Mouse (Mus musculus): ENCODE measurements around the gene Sgcd. TPM values are rescaled to one million over a fixed set of nuclear protein-coding genes. Genes with fewer than 3 reads are reported as not detected.

The Sgcd gene
- total and polyA plus RNA-seq, 3 experiments: 7.1 to 69.5 (median 60.9) TPM

- peaks cover 1% of the 10 kb centered on the region; the same call in 1 of the 2 replicates for H3K4me1 ChIP-seq (ENCODE audit: control insufficient read depth, insufficient read depth, low read length)
- TF ChIP-seq CTCF (IDR thresholded peaks at IDR 0.05): no peak
- no peak for TF ChIP-seq POLR2A (IDR thresholded peaks at IDR 0.05; ENCODE audit: insufficient read depth, low read depth, low read length)
- TF ChIP-seq EP300 (IDR thresholded peaks at IDR 0.05; ENCODE audit: insufficient read depth, low read depth, low read length): no peak
- no peak for DNase-seq
- WGBS: 58% methylated on average over 2 of the region's 2 CpGs
- H3K27ac ChIP-seq: peak overlapping the region; percentile 31
- intact Hi-C loops (cut with DNase I): no loop called here
- no peaks in the 10 kb centered on the region; the same call in 1 of the 2 replicates for H3K79me2 ChIP-seq (replicated peaks; ENCODE audit: control insufficient read depth, insufficient read depth, low read length)
- no peak overlapping the region for H3K4me3 ChIP-seq
- H3K9ac ChIP-seq (ENCODE audit: low read depth, low read length): no peak overlapping the region
- H3K27me3 ChIP-seq (ENCODE audit: control insufficient read depth, insufficient read depth, low read length): no peaks in the 10 kb centered on the region
- H3K36me3 ChIP-seq (ENCODE audit: control insufficient read depth, insufficient read depth, low read length): peaks cover 8% of the 10 kb centered on the region; the same call in 1 of the 2 replicates
These were observed 637.2 kb downstream of the Sgcd start for GRCm38 (mm10) chr11:47351585-47351984.

GRCm38 (mm10) chr11:47343486-47343885, 645.3 kb downstream of the Sgcd start:
- Histone ChIP-seq H3K27me3 (ENCODE audit: control insufficient read depth, insufficient read depth, low read length) (no peaks in the 10 kb centered on the region), H3K4me3 (no peak overlapping the region), H3K79me2 (replicated peaks; ENCODE audit: control insufficient read depth, insufficient read depth, low read length) (no peaks in the 10 kb centered on the region; the same call in 1 of the 2 replicates), H3K9ac (ENCODE audit: low read depth, low read length) (no peak overlapping the region), H3K36me3 (ENCODE audit: control insufficient read depth, insufficient read depth, low read length) (peaks cover 3% of the 10 kb centered on the region; the same call in 1 of the 2 replicates), H3K27ac (no peak overlapping the region), H3K4me1 (ENCODE audit: control insufficient read depth, insufficient read depth, low read length) (peaks cover 1% of the 10 kb centered on the region; the same call in 1 of the 2 replicates)
- WGBS: 19% methylated on average over 2 of the region's 2 CpGs
- TF ChIP-seq EP300 (IDR thresholded peaks at IDR 0.05; ENCODE audit: insufficient read depth, low read depth, low read length): no peak
- no peak for TF ChIP-seq POLR2A (IDR thresholded peaks at IDR 0.05; ENCODE audit: insufficient read depth, low read depth, low read length)
- no peak for TF ChIP-seq CTCF (IDR thresholded peaks at IDR 0.05)
- intact Hi-C loops (cut with DNase I): no loop called here
- no peak for DNase-seq

- H3K36me3 ChIP-seq (ENCODE audit: control insufficient read depth, insufficient read depth, low read length): no peaks in the 10 kb centered on the region
- no peaks in the 10 kb centered on the region for H3K27me3 ChIP-seq (ENCODE audit: control insufficient read depth, insufficient read depth, low read length)
- no peak overlapping the region for H3K27ac ChIP-seq
- no peak overlapping the region for H3K4me3 ChIP-seq
- no peaks in the 10 kb centered on the region for H3K79me2 ChIP-seq (replicated peaks; ENCODE audit: control insufficient read depth, insufficient read depth, low read length)
- no peak for TF ChIP-seq POLR2A (IDR thresholded peaks at IDR 0.05; ENCODE audit: insufficient read depth, low read depth, low read length)
- TF ChIP-seq CTCF (IDR thresholded peaks at IDR 0.05): no peak
- no peak for TF ChIP-seq EP300 (IDR thresholded peaks at IDR 0.05; ENCODE audit: insufficient read depth, low read depth, low read length)
- no peaks in the 10 kb centered on the region for H3K4me1 ChIP-seq (ENCODE audit: control insufficient read depth, insufficient read depth, low read length)
- DNase-seq: no peak
- 76% methylated on average over 2 of the region's 2 CpGs for WGBS
- H3K9ac ChIP-seq (ENCODE audit: low read depth, low read length): no peak overlapping the region
- intact Hi-C loops (cut with DNase I): no loop called here
These were observed 655.1 kb downstream of the Sgcd start for GRCm38 (mm10) chr11:47333702-47334101.

GRCm38 (mm10) chr11:47305579-47305978, 683.2 kb downstream of the Sgcd start:
- Histone ChIP-seq H3K36me3 (ENCODE audit: control insufficient read depth, insufficient read depth, low read length) (no peaks in the 10 kb centered on the region; the same call in 1 of the 2 replicates), H3K27ac (no peak overlapping the region), H3K4me3 (no peak overlapping the region), H3K79me2 (replicated peaks; ENCODE audit: control insufficient read depth, insufficient read depth, low read length) (no peaks in the 10 kb centered on the region), H3K27me3 (ENCODE audit: control insufficient read depth, insufficient read depth, low read length) (no peaks in the 10 kb centered on the region), H3K4me1 (ENCODE audit: control insufficient read depth, insufficient read depth, low read length) (peaks cover 1% of the 10 kb centered on the region), H3K9ac (ENCODE audit: low read depth, low read length) (no peak overlapping the region)
- intact Hi-C loops (cut with DNase I): no loop called here
- no peak for DNase-seq
- TF ChIP-seq POLR2A (IDR thresholded peaks at IDR 0.05; ENCODE audit: insufficient read depth, low read depth, low read length) (no peak), EP300 (IDR thresholded peaks at IDR 0.05; ENCODE audit: insufficient read depth, low read depth, low read length) (no peak)

GRCm38 (mm10) chr11:47304702-47305450, 683.9 kb downstream of the Sgcd start:
- Histone ChIP-seq H3K27me3 (ENCODE audit: control insufficient read depth, insufficient read depth, low read length) (no peaks in the 10 kb centered on the region), H3K36me3 (ENCODE audit: control insufficient read depth, insufficient read depth, low read length) (no peaks in the 10 kb centered on the region; the same call in 1 of the 2 replicates), H3K79me2 (replicated peaks; ENCODE audit: control insufficient read depth, insufficient read depth, low read length) (no peaks in the 10 kb centered on the region), H3K4me1 (ENCODE audit: control insufficient read depth, insufficient read depth, low read length) (peaks cover 1% of the 10 kb centered on the region), H3K9ac (ENCODE audit: low read depth, low read length) (no peak overlapping the region), H3K4me3 (no peak overlapping the region), H3K27ac (no peak overlapping the region)
- intact Hi-C loops (cut with DNase I): no loop called here
- TF ChIP-seq CTCF (IDR thresholded peaks at IDR 0.05) (no peak), EP300 (IDR thresholded peaks at IDR 0.05; ENCODE audit: insufficient read depth, low read depth, low read length) (no peak), POLR2A (IDR thresholded peaks at IDR 0.05; ENCODE audit: insufficient read depth, low read depth, low read length) (no peak)
- 37% methylated on average over 12 of the region's 12 CpGs for WGBS
- DNase-seq: peak in 1 of 2 experiments; percentile 4

- H3K27me3 ChIP-seq (ENCODE audit: control insufficient read depth, insufficient read depth, low read length): no peaks in the 10 kb centered on the region
- TF ChIP-seq POLR2A (IDR thresholded peaks at IDR 0.05; ENCODE audit: insufficient read depth, low read depth, low read length) (no peak), CTCF (IDR thresholded peaks at IDR 0.05) (no peak), EP300 (IDR thresholded peaks at IDR 0.05; ENCODE audit: insufficient read depth, low read depth, low read length) (no peak)
- no peaks in the 10 kb centered on the region; the same call in 1 of the 2 replicates for H3K79me2 ChIP-seq (replicated peaks; ENCODE audit: control insufficient read depth, insufficient read depth, low read length)
- H3K36me3 ChIP-seq (ENCODE audit: control insufficient read depth, insufficient read depth, low read length): no peaks in the 10 kb centered on the region
- no peaks in the 10 kb centered on the region for H3K4me1 ChIP-seq (ENCODE audit: control insufficient read depth, insufficient read depth, low read length)
- no peak for DNase-seq
- WGBS: 88% methylated on average over 1 of the region's 1 CpGs
- H3K9ac ChIP-seq (ENCODE audit: low read depth, low read length): no peak overlapping the region
- no peak overlapping the region for H3K4me3 ChIP-seq
- intact Hi-C loops (cut with DNase I): no loop called here
- no peak overlapping the region for H3K27ac ChIP-seq
These were observed 689.0 kb downstream of the Sgcd start for GRCm38 (mm10) chr11:47299777-47300176.
